Mouse (Mus musculus): ENCODE results near the gene Ube2m. TPM values are rescaled to one million over a fixed set of nuclear protein-coding genes. Genes with fewer than 3 reads are reported as not detected.

The Ube2m gene
- total and polyA plus RNA-seq, 2 experiments from 2014 or later, result 153 to 320 TPM

- no peak for TF ChIP-seq CTCF (IDR thresholded peaks at IDR 0.05; ENCODE audit: low read depth)
- no peak for DNase-seq (ENCODE audit: low spot score)
- Histone ChIP-seq H3K9me3 (ENCODE audit: low read length) (no peaks in the 10 kb centered on the region), H3K4me1 (ENCODE audit: insufficient read depth, low read length) (peaks cover 10% of the 10 kb centered on the region; the same call in 1 of the 2 replicates), H3K27me3 (ENCODE audit: insufficient read depth, low read length) (no peaks in the 10 kb centered on the region), H3K4me3 (ENCODE audit: low read length) (no peak overlapping the region), H3K4me2 (ENCODE audit: low read depth, low read length) (no peak overlapping the region), H3K27ac (no peak overlapping the region), H3K36me3 (ENCODE audit: insufficient read depth, low read length) (peaks cover 15% of the 10 kb centered on the region), H3K9ac (replicated peaks; ENCODE audit: low read length) (0 out of 2 replicates have a peak overlapping the region, but pooled peaks have one; percentile 9)
- no peak for ATAC-seq
- 89% methylated on average over 10 of the region's 10 CpGs for WGBS
Measured at GRCm38 (mm10) chr7:13006531-13006930, 31.5 kb downstream of the Ube2m start.

GRCm38 (mm10) chr7:13006011-13006410 lies 32.1 kb downstream of the Ube2m start:
- peaks cover 15% of the 10 kb centered on the region for H3K36me3 ChIP-seq (ENCODE audit: insufficient read depth, low read length)
- TF ChIP-seq CTCF (IDR thresholded peaks at IDR 0.05; ENCODE audit: low read depth), result no peak
- H3K4me3 ChIP-seq (ENCODE audit: low read length), result no peak overlapping the region
- H3K9me3 ChIP-seq (ENCODE audit: low read length), result no peaks in the 10 kb centered on the region
- no peak overlapping the region for H3K4me2 ChIP-seq (ENCODE audit: low read depth, low read length)
- H3K4me1 ChIP-seq (ENCODE audit: insufficient read depth, low read length), result peaks cover 10% of the 10 kb centered on the region; the same call in 1 of the 2 replicates
- DNase-seq (ENCODE audit: low spot score), result no peak
- ATAC-seq, result no peak
- WGBS, result 77% methylated on average over 17 of the region's 17 CpGs
- H3K27ac ChIP-seq, result no peak overlapping the region
- H3K27me3 ChIP-seq (ENCODE audit: insufficient read depth, low read length), result no peaks in the 10 kb centered on the region
- no peak overlapping the region for H3K9ac ChIP-seq (replicated peaks; ENCODE audit: low read length)

- Histone ChIP-seq H3K27me3 (ENCODE audit: insufficient read depth, low read length) (no peaks in the 10 kb centered on the region), H3K27ac (no peak overlapping the region), H3K36me3 (ENCODE audit: insufficient read depth, low read length) (peaks cover 15% of the 10 kb centered on the region), H3K4me3 (ENCODE audit: low read length) (no peak overlapping the region), H3K9me3 (ENCODE audit: low read length) (no peaks in the 10 kb centered on the region), H3K4me2 (ENCODE audit: low read depth, low read length) (no peak overlapping the region), H3K4me1 (ENCODE audit: insufficient read depth, low read length) (peaks cover 2% of the 10 kb centered on the region; the same call in 1 of the 2 replicates), H3K9ac (replicated peaks; ENCODE audit: low read length) (no peak overlapping the region)
- no peak for TF ChIP-seq CTCF (IDR thresholded peaks at IDR 0.05; ENCODE audit: low read depth)
- ATAC-seq, result no peak
- WGBS, result 73% methylated on average over 5 of the region's 5 CpGs
- no peak for DNase-seq (ENCODE audit: low spot score)
Measured at GRCm38 (mm10) chr7:13003380-13003779, 34.7 kb downstream of the Ube2m start.

- ATAC-seq (no peak), DNase-seq (ENCODE audit: low spot score) (no peak)
- H3K9me3 ChIP-seq (ENCODE audit: low read length), result no peaks in the 10 kb centered on the region
- WGBS, result 61% methylated on average over 1 of the region's 1 CpGs
- TF ChIP-seq CTCF (IDR thresholded peaks at IDR 0.05; ENCODE audit: low read depth), result no peak
- H3K27ac ChIP-seq, result no peak overlapping the region
- H3K36me3 ChIP-seq (ENCODE audit: insufficient read depth, low read length), result peaks cover 8% of the 10 kb centered on the region; the same call in 1 of the 2 replicates
- no peaks in the 10 kb centered on the region for H3K27me3 ChIP-seq (ENCODE audit: insufficient read depth, low read length)
- no peak overlapping the region for H3K9ac ChIP-seq (replicated peaks; ENCODE audit: low read length)
- no peaks in the 10 kb centered on the region for H3K4me1 ChIP-seq (ENCODE audit: insufficient read depth, low read length)
- H3K4me2 ChIP-seq (ENCODE audit: low read depth, low read length), result no peak overlapping the region
- H3K4me3 ChIP-seq (ENCODE audit: low read length), result no peak overlapping the region
Measured at GRCm38 (mm10) chr7:13001584-13001983, 36.5 kb downstream of the Ube2m start.

- Histone ChIP-seq H3K9ac (replicated peaks; ENCODE audit: low read length) (no peak within 1 kb of the TSS), H3K4me1 (ENCODE audit: insufficient read depth, low read length) (no peaks in the 10 kb centered on the region), H3K36me3 (ENCODE audit: insufficient read depth, low read length) (no peaks in the 10 kb centered on the region), H3K4me3 (ENCODE audit: low read length) (no peak within 1 kb of the TSS), H3K27ac (no peak within 1 kb of the TSS), H3K4me2 (ENCODE audit: low read depth, low read length) (no peak within 1 kb of the TSS), H3K27me3 (ENCODE audit: insufficient read depth, low read length) (no peaks in the 10 kb centered on the region), H3K9me3 (ENCODE audit: low read length) (no peaks in the 10 kb centered on the region)
- no peak for TF ChIP-seq CTCF (IDR thresholded peaks at IDR 0.05; ENCODE audit: low read depth)
- 85% methylated on average over 3 of the region's 3 CpGs for WGBS
- DNase-seq (ENCODE audit: low spot score), result no peak
- ATAC-seq, result no peak
Measured at GRCm38 (mm10) chr7:12998851-12999250, 39.2 kb downstream of the Ube2m start, which contains the start of gene Trim28. Gene Trim28 (plus strand): TSS chr7:12999114.

GRCm38 (mm10) chr7:12998053-12998452 lies 40.0 kb downstream of the Ube2m start, which contains the start of gene Slc27a5:
Gene Slc27a5 (minus strand): TSS chr7:12998192.
- 88% methylated on average over 5 of the region's 5 CpGs for WGBS
- H3K27ac ChIP-seq, result no peak within 1 kb of the TSS
- no peaks in the 10 kb centered on the region for H3K9me3 ChIP-seq (ENCODE audit: low read length)
- H3K27me3 ChIP-seq (ENCODE audit: insufficient read depth, low read length), result no peaks in the 10 kb centered on the region
- DNase-seq (ENCODE audit: low spot score), result no peak
- no peak within 1 kb of the TSS for H3K4me2 ChIP-seq (ENCODE audit: low read depth, low read length)
- no peak for TF ChIP-seq CTCF (IDR thresholded peaks at IDR 0.05; ENCODE audit: low read depth)
- no peaks in the 10 kb centered on the region for H3K4me1 ChIP-seq (ENCODE audit: insufficient read depth, low read length)
- no peak within 1 kb of the TSS for H3K4me3 ChIP-seq (ENCODE audit: low read length)
- no peak within 1 kb of the TSS for H3K9ac ChIP-seq (replicated peaks; ENCODE audit: low read length)
- no peak for ATAC-seq
- no peaks in the 10 kb centered on the region for H3K36me3 ChIP-seq (ENCODE audit: insufficient read depth, low read length)

GRCm38 (mm10) chr7:12997230-12997629 lies 40.8 kb downstream of the Ube2m start:
- H3K9ac ChIP-seq (replicated peaks; ENCODE audit: low read length), result no peak overlapping the region
- no peak for DNase-seq (ENCODE audit: low spot score)
- no peaks in the 10 kb centered on the region for H3K27me3 ChIP-seq (ENCODE audit: insufficient read depth, low read length)
- ATAC-seq, result no peak
- no peak for TF ChIP-seq CTCF (IDR thresholded peaks at IDR 0.05; ENCODE audit: low read depth)
- no peaks in the 10 kb centered on the region for H3K9me3 ChIP-seq (ENCODE audit: low read length)
- no peaks in the 10 kb centered on the region for H3K36me3 ChIP-seq (ENCODE audit: insufficient read depth, low read length)
- 68% methylated on average over 5 of the region's 5 CpGs for WGBS
- H3K4me1 ChIP-seq (ENCODE audit: insufficient read depth, low read length), result no peaks in the 10 kb centered on the region
- no peak overlapping the region for H3K4me3 ChIP-seq (ENCODE audit: low read length)
- H3K27ac ChIP-seq, result no peak overlapping the region
- no peak overlapping the region for H3K4me2 ChIP-seq (ENCODE audit: low read depth, low read length)
